Mouse (Mus musculus) brain, embryonic 14.5 days (tissue): ENCODE measurements around the gene Lpp.

Experiments used
- CTCF ChIP-seq: fragments of 200-500 bp; IDR thresholded peaks from 2 replicates; pipeline ENCODE4 v1.5.1; 2012; ENCODE audit warnings: inconsistent platforms, mild to moderate bottlenecking, moderate library complexity, borderline replicate concordance; ENCODE audit not compliant: insufficient read depth, insufficient read length; ENCODE audit errors: extremely low read depth
- POLR2A ChIP-seq: fragments of 200-500 bp; IDR thresholded peaks from 2 replicates; pipeline ENCODE4 v1.6.1; 2012; ENCODE audit warnings: mild to moderate bottlenecking, inconsistent platforms, borderline replicate concordance; ENCODE audit not compliant: poor library complexity, insufficient read depth, insufficient read length, severe bottlenecking; ENCODE audit errors: extremely low read depth

DNA sequence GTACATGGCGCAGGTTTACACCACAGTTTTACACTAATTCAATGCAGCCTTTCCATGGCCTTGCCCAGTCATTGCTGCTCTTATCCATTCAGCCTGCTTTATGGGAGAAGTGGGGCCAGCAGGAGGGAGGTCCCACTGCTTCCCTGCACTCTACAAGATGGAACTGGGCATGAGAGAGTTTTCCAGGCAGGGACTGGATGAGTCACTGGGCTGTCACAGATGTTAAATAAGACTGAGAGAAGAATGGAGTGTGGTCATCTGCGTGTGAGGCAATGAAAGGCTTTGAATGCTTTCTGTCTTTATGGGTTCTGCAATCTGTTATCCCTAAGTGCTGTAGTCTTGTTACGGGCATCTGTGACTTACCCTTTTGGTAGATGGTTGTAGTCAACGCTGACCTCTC is 102.2 kb downstream of the Lpp start:
- TF ChIP-seq CTCF (no peak), POLR2A (no peak)
